Mouse (Mus musculus) olfactory bulb, adult 2 months (tissue): ENCODE results near the gene Sectm1a.

Experiments used
- CTCF ChIP-seq: fragments of 200-500 bp; IDR thresholded peaks from 2 replicates; pipeline ENCODE4 v1.5.1; 2012; ENCODE audit warnings: low read depth, mild to moderate bottlenecking, low read length, moderate library complexity; ENCODE audit not compliant: insufficient read depth
- POLR2A ChIP-seq: fragments of 200-500 bp; IDR thresholded peaks from 2 replicates; pipeline ENCODE4 v1.6.1; 2012; ENCODE audit warnings: mild to moderate bottlenecking, low read depth, low read length, moderate library complexity; ENCODE audit not compliant: insufficient read depth

- TF ChIP-seq CTCF (no peak), POLR2A (no peak)
Observed at GRCm38 (mm10) chr11:121129616-121130015, 48.6 kb upstream of the Sectm1a start.
